Mouse (Mus musculus) gastrocnemius, postnatal 36 days (tissue): ENCODE measurements at regions not wholly inside any gene's neighbourhood (a gene's known extent, or its start where the extent isn't known, plus 50 kb on each side); places are given as distances from the start of the nearest gene placed in this dataset.

ENCODE experiments used
- DNase-seq, 2 experiments: peaks; one replicate each; pipeline ENCODE4 v3.0.0; 2022
- intact Hi-C: fragments of 180-260 bp; cut with DNase I; formaldehyde crosslinking; loops from one replicate; pipeline ENCODE4 v1.15.1; 2025

GRCm38 (mm10) chr10:118993819-118994574 lies 124.0 kb upstream of the Dyrk2 start:
- intact Hi-C loops: no loop called here

GRCm38 (mm10) chr10:118991213-118991612 lies 121.2 kb upstream of the Dyrk2 start:
- intact Hi-C loops: no loop called here
- peak in 1 of 2 experiments; percentile 42 for DNase-seq

More at GRCm38 (mm10) chr10:118993819-118994574, 124.0 kb upstream of the Dyrk2 start:
- DNase-seq: no peak

- intact Hi-C loops: no loop called here
- peak in 1 of 2 experiments; percentile 19 for DNase-seq
Observed at GRCm38 (mm10) chr10:118990500-118990899, 120.5 kb upstream of the Dyrk2 start.

GRCm38 (mm10) chr10:118989812-118990211 lies 119.8 kb upstream of the Dyrk2 start:
- DNase-seq: peak in 1 of 2 experiments; percentile 23
- intact Hi-C loops: no loop called here

- DNase-seq: no peak
- intact Hi-C loops: no loop called here
Observed at GRCm38 (mm10) chr10:118988249-118988648, 118.2 kb upstream of the Dyrk2 start.

- intact Hi-C loops: no loop called here
- peak in 1 of 2 experiments; percentile 21 for DNase-seq
Observed at GRCm38 (mm10) chr10:118984580-118984979, 114.6 kb upstream of the Dyrk2 start.

GRCm38 (mm10) chr10:118981446-118981845 lies 111.4 kb upstream of the Dyrk2 start:
- no peak for DNase-seq
- intact Hi-C loops: no loop called here

GRCm38 (mm10) chr10:118979339-118979738 lies 109.3 kb upstream of the Dyrk2 start:
- DNase-seq: no peak
- intact Hi-C loops: no loop called here

GRCm38 (mm10) chr10:118978181-118978743 lies 108.3 kb upstream of the Dyrk2 start:
- intact Hi-C loops: no loop called here
- DNase-seq: no peak

- intact Hi-C loops: no loop called here
- DNase-seq: no peak
Observed at GRCm38 (mm10) chr10:118976447-118976846, 106.4 kb upstream of the Dyrk2 start.

GRCm38 (mm10) chr10:118975772-118976171 lies 105.8 kb upstream of the Dyrk2 start:
- intact Hi-C loops: no loop called here
- DNase-seq: no peak

- intact Hi-C loops: no loop called here
- DNase-seq: no peak
Observed at GRCm38 (mm10) chr10:118973324-118973723, 103.3 kb upstream of the Dyrk2 start.

- intact Hi-C loops: no loop called here
- DNase-seq: no peak
Observed at GRCm38 (mm10) chr10:118972626-118973025, 102.6 kb upstream of the Dyrk2 start.

- no peak for DNase-seq
- intact Hi-C loops: no loop called here
Observed at GRCm38 (mm10) chr10:118970457-118971175, 100.6 kb upstream of the Dyrk2 start.

GRCm38 (mm10) chr10:118961713-118962181 lies 91.7 kb upstream of the Dyrk2 start:
- intact Hi-C loops: no loop called here

GRCm38 (mm10) chr10:118960076-118960475 lies 90.1 kb upstream of the Dyrk2 start:
- intact Hi-C loops: no loop called here
- DNase-seq: no peak

More at GRCm38 (mm10) chr10:118961713-118962181, 91.7 kb upstream of the Dyrk2 start:
- DNase-seq: no peak

GRCm38 (mm10) chr10:118959623-118960022 lies 89.6 kb upstream of the Dyrk2 start:
- no peak for DNase-seq
- intact Hi-C loops: no loop called here

GRCm38 (mm10) chr10:118956352-118956751 lies 86.3 kb upstream of the Dyrk2 start:
- DNase-seq: no peak
- intact Hi-C loops: no loop called here

- no peak for DNase-seq
- intact Hi-C loops: loop anchor here (5.0 kb wide), 1 partner anchor 119 kb away; no protein-coding TSS in a partner anchor
Observed at GRCm38 (mm10) chr10:118953440-118953839, 83.4 kb upstream of the Dyrk2 start.

- intact Hi-C loops: loop anchor here (5.0 kb wide), 1 partner anchor 120 kb away; no protein-coding TSS in a partner anchor
Observed at GRCm38 (mm10) chr10:118952756-118953155, 82.7 kb upstream of the Dyrk2 start.

GRCm38 (mm10) chr10:118947724-118948123 lies 77.7 kb upstream of the Dyrk2 start:
- intact Hi-C loops: no loop called here
- peak in 1 of 2 experiments; percentile 21 for DNase-seq

More at GRCm38 (mm10) chr10:118952756-118953155, 82.7 kb upstream of the Dyrk2 start:
- no peak for DNase-seq
